Mouse (Mus musculus) brain, embryonic 14.5 days (tissue): ENCODE data around the gene Tmeff2.

Experiments
- CTCF ChIP-seq: fragments of 200-500 bp; IDR thresholded peaks from 2 replicates; pipeline ENCODE4 v1.5.1; 2012; ENCODE audit warnings: inconsistent platforms, mild to moderate bottlenecking, moderate library complexity, borderline replicate concordance; ENCODE audit not compliant: insufficient read depth, insufficient read length; ENCODE audit errors: extremely low read depth
- POLR2A ChIP-seq: fragments of 200-500 bp; IDR thresholded peaks from 2 replicates; pipeline ENCODE4 v1.6.1; 2012; ENCODE audit warnings: mild to moderate bottlenecking, inconsistent platforms, borderline replicate concordance; ENCODE audit not compliant: poor library complexity, insufficient read depth, insufficient read length, severe bottlenecking; ENCODE audit errors: extremely low read depth

DNA sequence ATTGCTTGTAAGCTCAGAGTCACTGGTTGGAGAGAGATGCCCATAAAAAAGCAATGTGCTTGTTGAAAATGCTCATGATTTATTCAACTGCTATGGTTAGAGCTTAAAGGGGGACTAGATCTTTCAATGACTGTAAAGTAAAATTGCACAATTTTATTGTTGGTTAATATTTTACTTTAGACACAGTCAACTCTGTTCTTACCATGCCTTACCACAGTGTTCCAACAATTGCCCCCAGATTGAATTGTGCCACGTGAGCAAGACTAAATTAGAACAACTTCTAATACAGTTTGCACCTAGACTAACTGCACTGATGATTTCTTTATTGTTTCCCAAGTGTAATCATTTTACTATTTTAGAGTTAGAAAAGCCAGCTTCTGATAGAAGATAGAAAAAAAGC lies 94.1 kb downstream of the Tmeff2 start:
- TF ChIP-seq CTCF (no peak), POLR2A (no peak)
